Mouse (Mus musculus): ENCODE data around the gene Eif3i. TPM values are rescaled to one million over a fixed set of nuclear protein-coding genes. Genes with fewer than 3 reads are reported as not detected.

Eif3i gene
- total RNA-seq, 2 experiments from 2014 or later = 167 to 176 TPM

DNA sequence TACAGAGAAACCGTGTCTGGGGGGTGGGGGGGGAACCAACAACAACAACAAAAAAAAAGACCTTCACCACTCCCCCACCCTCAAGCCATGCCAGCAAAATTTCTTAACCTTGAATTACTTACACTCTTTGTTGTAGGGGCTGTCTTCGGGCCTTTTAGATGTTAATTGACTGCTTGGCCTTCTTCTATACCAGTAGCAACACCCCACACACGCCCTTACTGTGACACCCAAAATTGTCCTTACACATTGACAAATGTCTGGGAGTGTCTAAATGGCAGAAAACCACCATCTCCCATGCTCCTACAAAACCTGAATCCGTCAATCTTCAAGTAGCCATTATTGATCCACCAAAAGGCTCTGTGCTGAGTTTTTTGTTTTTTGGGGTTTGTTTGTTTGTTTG lies 56.3 kb downstream of the Eif3i start:
- no peak for DNase-seq (ENCODE audit: low spot score in 2 of 2)

DNA sequence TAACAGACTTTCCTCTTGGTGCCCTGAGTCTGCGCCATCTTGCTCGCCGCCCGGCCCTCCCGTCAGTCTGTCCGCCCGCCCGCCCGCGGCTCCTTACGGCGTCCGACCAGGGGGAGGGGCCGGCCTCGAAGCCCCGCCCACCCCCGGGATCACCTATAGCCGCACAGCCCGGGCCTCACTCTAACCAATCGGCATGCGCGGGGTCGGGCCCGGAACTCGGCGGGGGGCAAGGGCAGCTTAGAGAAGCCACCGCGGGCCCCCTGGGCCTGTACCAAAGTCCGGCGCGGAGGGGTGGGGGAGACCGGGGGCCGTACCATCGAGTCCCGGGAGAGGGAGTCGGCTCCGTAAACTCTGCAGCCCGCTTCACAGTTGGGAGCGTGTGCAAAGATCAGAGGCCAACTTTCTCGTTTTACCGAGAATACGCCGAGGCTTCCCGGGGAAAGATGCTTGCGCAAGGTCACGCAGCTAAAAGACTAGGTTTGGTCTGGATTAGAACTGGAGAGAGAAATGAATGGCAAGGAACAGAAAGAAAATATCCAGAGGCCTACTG lies 57.8 kb downstream of the Eif3i start, which contains the start of gene Hdac1:
Hdac1 (minus strand) TSS at position 122 of the 550 bp plus-strand sequence.
- DNase-seq (ENCODE audit: low spot score in 2 of 2) = peak; percentile 97 to 98

Small RNAs within 50 kb of the gene (microRNA-seq; reads per million reads assigned to microRNA genes)
- gene Mir8119 = not detected

Other genes with a start within 250 kb of the Eif3i start
- 1 to 10 TPM; 6.7 to 7.5 TPM for gene Zbtb8a, start 222.5 kb downstream of the Eif3i start, total RNA-seq (2021)
- gene Zbtb8b, start 159.8 kb downstream of the Eif3i start, total RNA-seq (2021) = not detected
- gene Bsdc1, start 139.1 kb downstream of the Eif3i start, total RNA-seq (2021) = 10 to 100 TPM; 32.2 to 35.2 TPM
- not detected for gene Tssk3, start 109.6 kb downstream of the Eif3i start, total RNA-seq (2021)
- gene Fam229a, start 109.5 kb downstream of the Eif3i start, total RNA-seq (2021) = not detected
- gene Marcksl1, start 87.1 kb downstream of the Eif3i start, total RNA-seq (2021) = 10 to 100 TPM; 63.2 to 63.9 TPM
- 10 to 100 TPM; 39.5 to 42.1 TPM for gene Hdac1, start 57.9 kb downstream of the Eif3i start, total RNA-seq (2021)
- 1 to 10 TPM in 1 of 2 experiments, under 1 TPM in 1; 0.34 to 2.0 TPM for gene Lck, start 27.0 kb downstream of the Eif3i start, total RNA-seq (2021)
- gene Fam167b, start 22.1 kb downstream of the Eif3i start, total RNA-seq (2021) = 1 to 10 TPM; 1.2 to 1.3 TPM
- 10 to 100 TPM; 65.2 to 68.4 TPM for gene Tmem234, start within 50 bp of the Eif3i start, total RNA-seq (2021)
- 1 to 10 TPM; 1.6 to 2.7 TPM for gene Dcdc2b, start 13.6 kb upstream of the Eif3i start, total RNA-seq (2021)
- gene Iqcc, start 18.5 kb upstream of the Eif3i start, total RNA-seq (2021) = 10 to 100 TPM; 13.2 to 13.6 TPM
- 10 to 100 TPM; 44.7 to 51.2 TPM for gene Ccdc28b, start 23.3 kb upstream of the Eif3i start, total RNA-seq (2021)
- gene Txlna, start 40.4 kb upstream of the Eif3i start, total RNA-seq (2021) = 10 to 100 TPM; 53.7 to 56.0 TPM
- gene Kpna6, start 72.1 kb upstream of the Eif3i start, total RNA-seq (2021) = 10 to 100 TPM; 54.4 to 63.4 TPM
- gene Tmem39b, start 96.2 kb upstream of the Eif3i start, total RNA-seq (2021) = 1 to 10 TPM; 7.3 to 7.8 TPM
- gene Khdrbs1, start 141.7 kb upstream of the Eif3i start, total RNA-seq (2021) = 10 to 100 TPM; 75.8 to 77.4 TPM
- gene Ptp4a2, start 210.6 kb upstream of the Eif3i start, total RNA-seq (2021) = 100 to 1,000 TPM; 406 to 430 TPM